In genomic region chr15:67901191-67901601, GRCm38 (mm10) we compare ENCODE assay signal across 10 mouse cellular contexts.
DNase-seq lines count a peak whose midpoint lies in the region; ATAC-seq lines count a peak whose summit lies in the region.
"Had no signal": no experiment of that assay in that cellular context is flagged by ENCODE, and none has a peak within 500 bp of the region (broad histone marks: within the 10 kb centered on the region; RNA-seq: fewer than 3 reads in every experiment).

No protein-coding gene starts in this region.

- H3K4me3 ChIP-seq in hindbrain, embryonic 15.5 days = no peak overlapping the region
- H3K4me3 ChIP-seq in hindbrain, embryonic 11.5 days (ENCODE audit: low read depth, low read length) = no peak overlapping the region
- H3K4me3 ChIP-seq in embryonic facial prominence, embryonic 15.5 days (replicated peaks) = no peak overlapping the region
- H3K4me3 ChIP-seq: erythroblast, embryonic 14.5 days had no signal

- no peak overlapping the region for H3K27ac ChIP-seq in hindbrain, embryonic 15.5 days (replicated peaks)
- no peak overlapping the region for H3K27ac ChIP-seq in hindbrain, embryonic 11.5 days (ENCODE audit: low read depth, low read length)
- H3K27ac ChIP-seq in embryonic facial prominence, embryonic 15.5 days (replicated peaks) = peak overlapping the region; percentile 68

- no peak overlapping the region for H3K4me2 ChIP-seq in hindbrain, embryonic 15.5 days
- no peak overlapping the region for H3K4me2 ChIP-seq in hindbrain, embryonic 11.5 days (replicated peaks; ENCODE audit: low read depth, low read length)
- no peak overlapping the region for H3K4me2 ChIP-seq in embryonic facial prominence, embryonic 15.5 days (replicated peaks)
- H3K4me2 ChIP-seq: midbrain, embryonic 11.5 days had no signal

- peak; percentile 72 for ATAC-seq in hindbrain, embryonic 15.5 days (ENCODE audit: low FRiP score, low read depth)
- no peak for ATAC-seq in hindbrain, embryonic 11.5 days (ENCODE audit: low FRiP score)
- ATAC-seq in embryonic facial prominence, embryonic 15.5 days (ENCODE audit: insufficient number of reproducible peaks, low FRiP score, low TSS enrichment, low read depth) = peak; percentile 74

- no peaks in the 10 kb centered on the region for H3K36me3 ChIP-seq in hindbrain, embryonic 15.5 days
- no peaks in the 10 kb centered on the region for H3K36me3 ChIP-seq in hindbrain, embryonic 11.5 days (ENCODE audit: control insufficient read depth, insufficient read depth, low read length)
- no peaks in the 10 kb centered on the region for H3K36me3 ChIP-seq in embryonic facial prominence, embryonic 15.5 days

- DNase-seq in hindbrain, embryonic 11.5 days (ENCODE audit: low spot score) = no peak
- DNase-seq in heart, adult 8-10 months (ENCODE audit: low spot score) = peak; percentile 62
- DNase-seq in lung, postnatal 10 days = peak; percentile 53
- no peak for DNase-seq in kidney, adult 18-20 months
- DNase-seq in adrenal gland, postnatal 14 days = no peak
- DNase-seq: thymus, adult 18-20 months had no signal

- peaks cover 16% of the 10 kb centered on the region; the same call in 1 of the 2 replicates for H3K4me1 ChIP-seq in hindbrain, embryonic 15.5 days (replicated peaks)
- no peaks in the 10 kb centered on the region for H3K4me1 ChIP-seq in hindbrain, embryonic 11.5 days (replicated peaks; ENCODE audit: control insufficient read depth, insufficient read depth, low read length)
- H3K4me1 ChIP-seq in embryonic facial prominence, embryonic 15.5 days = peaks cover 9% of the 10 kb centered on the region; the same call in 1 of the 2 replicates

- H3K9me3 ChIP-seq in hindbrain, embryonic 15.5 days = no peaks in the 10 kb centered on the region
- H3K9me3 ChIP-seq in hindbrain, embryonic 11.5 days (ENCODE audit: control insufficient read depth, low read length) = no peaks in the 10 kb centered on the region
- H3K9me3 ChIP-seq in embryonic facial prominence, embryonic 15.5 days (replicated peaks) = no peaks in the 10 kb centered on the region

- H3K27me3 ChIP-seq in hindbrain, embryonic 15.5 days = no peaks in the 10 kb centered on the region
- no peaks in the 10 kb centered on the region for H3K27me3 ChIP-seq in hindbrain, embryonic 11.5 days (ENCODE audit: control insufficient read depth, insufficient read depth, low read length)
- H3K27me3 ChIP-seq in embryonic facial prominence, embryonic 15.5 days = no peaks in the 10 kb centered on the region

- no peak overlapping the region for H3K9ac ChIP-seq in hindbrain, embryonic 15.5 days
- no peak overlapping the region for H3K9ac ChIP-seq in hindbrain, embryonic 11.5 days (ENCODE audit: low read depth, low read length)
- H3K9ac ChIP-seq in embryonic facial prominence, embryonic 15.5 days = no peak overlapping the region

- WGBS in hindbrain, embryonic 15.5 days = 54% methylated on average over 7 of the region's 7 CpGs
- WGBS in hindbrain, embryonic 11.5 days = 85% methylated on average over 7 of the region's 7 CpGs
- WGBS in embryonic facial prominence, embryonic 15.5 days = 48% methylated on average over 7 of the region's 7 CpGs

Comparison
In these comparisons a context has a peak if more than half of its experiments do, and no peak if none do; other contexts are left out.
1. DNase-seq: peak in heart, adult 8-10 months (single experiment) and lung, postnatal 10 days (single experiment); none in hindbrain, embryonic 11.5 days (single experiment), kidney, adult 18-20 months (single experiment) and adrenal gland, postnatal 14 days (single experiment).